Mouse (Mus musculus): ENCODE measurements around the gene Stra8.

Stra8 gene

DNA sequence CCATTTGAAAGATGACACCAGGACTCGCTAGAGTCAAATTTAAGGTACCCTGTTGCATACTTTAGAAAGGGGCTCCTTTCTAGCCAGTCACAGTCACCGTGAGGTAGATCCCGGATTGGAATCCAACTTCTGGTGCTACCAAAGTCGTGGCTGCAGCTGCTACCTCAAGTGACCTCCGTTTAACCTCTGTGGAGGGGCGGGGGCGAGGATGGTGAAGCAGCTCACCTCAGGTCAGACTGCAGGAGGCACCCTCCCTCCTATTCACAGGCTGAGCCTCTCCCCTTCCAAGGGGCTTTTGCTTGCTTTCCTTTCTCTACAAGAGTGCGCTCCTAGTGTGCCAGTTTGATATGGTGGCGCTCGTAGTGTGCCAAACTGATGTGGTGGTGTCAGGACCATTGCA is at the start of gene Stra8:
TSS of gene Stra8 (plus strand) at position 208 of the 400 bp plus-strand sequence.
- DNase-seq (ENCODE audit: low spot score in 2 of 2), result no peak

DNA sequence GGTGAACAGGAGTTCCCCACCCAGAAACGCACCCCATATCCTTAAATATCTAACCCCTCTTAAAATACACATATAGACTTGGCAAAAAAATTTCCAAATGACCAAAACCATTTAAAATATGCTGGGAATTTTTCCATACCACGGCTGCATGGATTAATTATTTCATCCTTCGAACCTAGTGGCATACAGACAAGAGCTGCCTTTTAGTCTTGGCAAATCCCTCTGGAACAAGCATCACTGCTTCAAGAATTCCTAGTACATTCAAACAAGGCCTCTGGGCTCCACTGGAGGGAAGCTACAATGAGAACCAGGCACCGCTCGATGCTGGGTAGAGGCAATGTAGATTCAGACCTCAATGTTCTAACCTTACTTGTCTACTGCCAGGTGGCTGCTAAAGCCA is 49.2 kb upstream of the Stra8 start:
- no peak for DNase-seq (ENCODE audit: low spot score in 2 of 2)

- DNase-seq (ENCODE audit: low spot score in 2 of 2), result no peak
These were observed 48.0 kb upstream of the Stra8 start for GRCm38 (mm10) chr6:34871929-34872328.

DNA sequence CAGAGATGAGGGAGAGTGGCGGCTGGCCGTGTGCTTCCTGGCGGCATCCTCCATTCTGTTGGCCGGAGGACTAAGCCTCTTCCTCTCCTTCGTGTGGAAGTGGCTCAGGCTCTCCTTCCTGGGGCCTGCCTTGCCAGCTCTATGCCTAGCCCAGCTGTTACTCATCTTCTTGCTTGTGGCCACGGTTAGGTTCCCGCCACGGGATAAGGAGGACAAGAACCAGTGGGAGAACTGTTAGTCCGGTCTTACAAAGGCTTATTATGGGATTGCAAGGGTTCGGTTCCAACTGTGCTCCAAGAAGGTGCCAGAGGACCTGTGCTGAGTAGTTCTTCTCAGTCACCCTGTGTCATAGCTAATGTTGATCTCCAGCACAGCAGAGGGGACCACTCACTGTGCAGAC is 47.1 kb upstream of the Stra8 start:
- DNase-seq (ENCODE audit: low spot score in 2 of 2), result no peak

DNA sequence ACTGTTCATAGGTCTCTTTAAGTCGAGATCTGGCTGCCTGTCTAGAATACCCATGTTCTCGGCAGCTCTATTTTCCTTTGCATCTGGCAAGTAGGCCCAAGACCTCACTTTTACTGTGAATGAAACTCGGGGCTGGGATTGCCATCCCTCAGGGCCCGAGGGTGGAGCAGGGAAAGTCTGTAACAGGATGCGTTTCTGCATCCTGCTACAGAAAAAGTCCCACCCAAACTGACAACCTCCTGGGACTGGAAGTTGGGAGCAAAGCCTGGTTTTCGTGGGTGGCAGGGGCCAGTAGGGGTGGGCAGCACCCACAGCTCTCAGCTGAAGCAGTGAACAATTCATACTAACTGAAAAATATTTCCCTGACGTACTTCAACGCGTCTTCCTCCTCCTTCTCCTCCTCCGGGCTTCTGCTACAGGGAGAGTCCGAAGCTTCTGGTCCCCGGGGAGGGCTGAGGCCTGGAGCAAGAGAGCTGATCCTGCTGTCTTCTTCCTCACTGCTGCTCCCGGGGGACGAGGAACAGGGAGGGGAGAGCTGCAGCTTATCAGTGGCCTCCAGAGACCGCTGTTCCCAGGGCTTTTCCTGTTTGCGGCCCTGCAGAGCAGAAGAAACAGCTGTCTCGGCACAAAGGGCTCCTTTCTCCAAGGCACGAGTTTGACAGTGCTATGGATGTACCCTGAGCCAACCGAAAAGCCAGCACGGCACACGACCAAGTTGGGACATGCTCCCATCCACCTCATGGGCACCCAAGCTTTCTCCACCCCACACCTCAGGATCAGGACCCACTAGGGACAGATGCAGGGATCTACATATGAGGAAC is 45.7 kb upstream of the Stra8 start:
- no peak for DNase-seq (ENCODE audit: low spot score in 2 of 2)

DNA sequence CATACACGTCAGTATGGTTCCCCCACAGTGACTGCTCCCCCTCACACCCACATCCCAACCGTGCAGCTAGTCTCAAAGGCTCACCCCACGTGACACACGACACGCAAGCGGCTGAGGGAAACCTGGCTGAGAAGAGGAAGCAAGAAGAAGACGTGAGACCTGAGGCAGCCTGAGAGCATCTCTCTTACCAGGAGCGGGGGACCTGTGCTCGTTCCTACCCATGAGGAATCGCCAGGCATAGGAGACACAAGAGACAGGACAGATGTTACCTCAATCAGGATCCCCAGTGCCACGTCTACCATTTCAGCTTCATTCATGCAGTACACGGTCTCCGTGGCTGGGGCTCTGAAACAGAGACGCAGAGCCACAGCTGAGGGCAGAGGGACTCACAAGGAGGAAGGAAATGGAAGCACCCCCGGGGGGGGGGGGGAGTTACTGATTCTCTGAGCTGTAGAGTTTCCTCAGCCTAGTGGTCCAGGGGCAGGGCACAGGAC is 44.6 kb upstream of the Stra8 start:
- peak; percentile 77 to 86 for DNase-seq (ENCODE audit: low spot score in 2 of 2)

GRCm38 (mm10) chr6:34875966-34876834 is 43.8 kb upstream of the Stra8 start:
- peak in 1 of 2 experiments; percentile 31 for DNase-seq (ENCODE audit: low spot score in 2 of 2)

DNA sequence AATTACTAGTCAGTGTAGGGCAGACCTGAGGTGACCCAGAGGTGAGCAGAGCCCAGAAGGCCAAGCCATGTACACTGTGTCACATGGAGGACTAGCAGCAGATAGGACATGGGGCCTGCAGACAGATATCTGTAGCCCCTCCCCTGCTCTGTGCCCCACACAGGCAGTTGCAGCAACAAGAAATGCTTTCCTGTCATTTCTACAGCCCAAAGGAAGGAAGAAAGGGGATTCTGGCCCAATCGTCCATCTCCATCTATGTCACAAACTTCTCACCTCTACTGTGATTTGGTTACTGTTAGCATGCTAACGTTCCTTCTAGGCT is 43.2 kb upstream of the Stra8 start:
- DNase-seq (ENCODE audit: low spot score in 2 of 2), result no peak

DNA sequence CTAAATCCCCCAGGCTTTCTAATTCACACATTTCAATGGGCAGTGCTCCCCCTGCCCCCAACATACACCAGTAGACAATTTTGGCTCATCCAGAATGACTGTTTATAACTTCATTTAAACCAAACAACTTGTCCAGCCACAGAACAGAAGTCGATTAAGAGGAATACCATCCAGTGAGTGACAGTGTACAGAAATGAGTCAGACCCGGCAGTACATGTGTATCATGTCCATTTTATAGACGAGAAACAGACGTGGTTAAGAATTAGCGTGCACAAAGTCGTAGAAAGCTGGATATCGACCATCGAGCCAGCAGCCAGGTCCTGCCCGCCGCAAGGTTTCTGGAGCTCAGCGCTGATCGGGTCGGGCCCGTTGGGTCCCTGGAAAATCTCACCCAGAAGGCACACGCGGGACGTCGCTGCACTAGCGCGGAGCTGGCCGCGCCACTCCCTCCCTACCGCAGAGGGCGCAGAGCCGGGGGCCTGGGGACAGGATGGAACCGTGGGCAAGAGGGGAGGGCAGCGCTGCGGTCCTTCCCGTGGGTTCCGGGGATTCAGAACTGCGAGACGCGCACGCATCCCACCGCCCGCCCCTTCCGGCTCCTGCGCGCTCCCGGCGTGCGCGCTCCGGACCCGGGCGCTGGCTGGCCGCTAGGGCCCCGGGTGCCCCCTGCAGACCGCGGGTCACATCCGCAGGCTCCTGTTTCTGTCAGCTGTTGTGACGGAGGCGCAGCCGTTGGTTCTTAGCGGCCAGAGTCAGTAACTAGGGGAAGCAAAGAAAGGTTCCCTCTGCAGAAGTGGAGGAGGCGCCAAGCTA is 42.2 kb upstream of the Stra8 start, which contains the start of gene Cyren:
TSS of gene Cyren (minus strand) at position 552 of the 813 bp plus-strand sequence.
- peak; percentile 92 to 94 for DNase-seq (ENCODE audit: low spot score in 2 of 2)

DNA sequence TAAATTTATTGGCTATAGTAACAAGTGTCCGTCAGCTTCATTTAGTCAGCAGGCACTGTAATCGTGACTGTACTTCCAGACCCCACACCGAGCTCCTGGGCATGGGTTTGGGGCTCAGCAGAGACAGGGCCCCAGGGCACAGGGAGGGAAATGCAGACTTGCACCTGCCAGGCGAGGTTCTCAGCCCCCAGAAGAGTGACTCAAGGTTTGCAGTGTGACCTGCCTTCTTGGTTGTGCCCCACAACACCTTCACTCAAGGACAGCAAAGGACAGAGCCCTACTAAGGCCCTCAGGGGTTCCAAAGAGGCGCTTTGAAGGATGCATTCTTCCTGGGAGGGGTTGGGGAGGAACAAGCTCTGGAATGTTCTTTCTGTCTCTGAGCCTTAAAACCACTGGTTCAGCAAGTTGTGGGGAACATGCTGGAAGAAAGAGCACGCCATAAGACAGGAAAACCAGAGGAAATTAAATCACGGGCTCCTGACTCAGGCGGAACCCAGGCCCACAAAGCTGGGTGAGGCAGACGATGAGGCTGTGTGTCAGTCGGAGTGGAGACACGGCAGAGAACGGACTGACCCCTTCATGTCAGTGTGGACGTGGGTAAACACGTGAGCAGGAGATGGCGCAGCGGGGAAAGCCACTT is 40.7 kb upstream of the Stra8 start:
- no peak for DNase-seq (ENCODE audit: low spot score in 2 of 2)

- DNase-seq (ENCODE audit: low spot score in 2 of 2), result peak in 1 of 2 experiments; percentile 65
These were observed 40.0 kb upstream of the Stra8 start for GRCm38 (mm10) chr6:34879911-34880475.

DNA sequence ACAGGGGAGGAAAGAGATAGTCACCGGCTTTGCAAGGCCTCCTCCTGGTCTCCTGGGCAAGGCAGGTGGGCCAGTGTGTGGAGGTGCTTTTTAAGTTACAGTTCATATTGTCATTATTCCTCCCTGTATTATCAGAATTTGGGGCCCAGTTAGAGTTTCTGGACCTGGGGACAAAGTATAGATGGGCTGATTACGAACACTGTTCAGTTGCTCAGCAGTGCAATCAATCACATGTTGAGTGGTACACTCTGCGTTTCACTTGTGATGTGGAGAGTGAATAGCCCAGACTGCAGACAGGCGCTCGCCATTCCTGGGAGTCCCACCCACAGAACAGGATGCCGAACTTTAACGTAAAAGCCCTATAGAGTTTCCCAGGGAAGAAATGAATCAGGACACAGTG is 35.2 kb upstream of the Stra8 start:
- DNase-seq (ENCODE audit: low spot score in 2 of 2), result no peak

DNA sequence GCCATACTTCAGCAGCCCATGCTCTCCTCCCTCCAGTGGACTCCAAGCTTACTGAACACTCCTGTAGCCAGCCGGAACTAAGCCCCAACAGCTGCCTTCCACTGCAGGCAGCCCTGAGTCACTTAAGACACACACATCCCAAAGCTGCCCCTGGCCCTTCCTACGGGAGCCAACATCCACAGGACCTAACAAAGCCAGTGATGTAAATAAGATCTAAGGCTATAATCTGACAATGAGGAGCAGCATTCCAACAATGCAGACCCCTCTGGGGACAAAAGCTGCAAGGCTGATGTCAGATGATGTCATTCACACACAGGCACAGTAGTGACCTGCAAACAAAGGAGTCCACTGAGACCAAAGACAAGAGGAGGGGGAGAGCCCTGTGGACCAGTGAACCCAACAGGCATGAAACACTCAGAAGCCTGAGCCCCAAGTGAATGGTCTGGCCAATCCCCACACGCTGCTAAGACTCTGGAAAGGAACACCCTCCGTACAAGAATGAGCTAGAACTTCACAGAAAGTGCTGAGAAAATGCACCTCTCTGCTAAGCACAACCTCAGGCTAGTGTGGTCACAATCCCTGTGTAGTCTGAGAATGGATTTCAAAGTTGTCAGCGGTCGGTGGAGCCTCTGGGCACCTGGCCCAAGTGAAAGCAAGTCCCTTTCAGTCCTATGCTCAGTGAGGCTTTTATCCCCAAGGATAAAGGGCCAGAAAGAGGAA is 32.7 kb upstream of the Stra8 start:
- DNase-seq (ENCODE audit: low spot score in 2 of 2), result no peak

DNA sequence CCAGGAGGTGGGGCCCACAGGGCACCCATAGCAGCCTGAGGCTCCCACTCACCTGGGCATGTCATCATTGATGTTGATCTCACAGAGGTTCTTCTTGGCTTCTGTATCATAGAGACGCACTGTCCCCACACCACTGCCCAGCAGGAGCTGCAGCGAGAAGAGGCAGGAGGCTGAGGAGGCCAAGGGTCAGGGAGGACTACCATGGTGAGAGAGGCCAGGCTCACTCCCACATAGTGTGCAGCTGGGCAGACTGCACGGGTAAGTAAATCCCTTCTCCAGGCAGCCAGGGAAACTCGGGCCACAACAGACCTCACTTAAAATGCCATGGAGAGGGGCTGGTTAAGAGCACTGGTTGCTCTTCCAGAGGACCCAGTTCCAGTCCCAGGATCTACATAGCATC is 30.8 kb upstream of the Stra8 start:
- DNase-seq (ENCODE audit: low spot score in 2 of 2), result no peak

- DNase-seq (ENCODE audit: low spot score in 2 of 2), result no peak
These were observed 24.4 kb upstream of the Stra8 start for GRCm38 (mm10) chr6:34895569-34895968.

- no peak for DNase-seq (ENCODE audit: low spot score in 2 of 2)
These were observed 23.7 kb upstream of the Stra8 start for GRCm38 (mm10) chr6:34896168-34896780.

DNA sequence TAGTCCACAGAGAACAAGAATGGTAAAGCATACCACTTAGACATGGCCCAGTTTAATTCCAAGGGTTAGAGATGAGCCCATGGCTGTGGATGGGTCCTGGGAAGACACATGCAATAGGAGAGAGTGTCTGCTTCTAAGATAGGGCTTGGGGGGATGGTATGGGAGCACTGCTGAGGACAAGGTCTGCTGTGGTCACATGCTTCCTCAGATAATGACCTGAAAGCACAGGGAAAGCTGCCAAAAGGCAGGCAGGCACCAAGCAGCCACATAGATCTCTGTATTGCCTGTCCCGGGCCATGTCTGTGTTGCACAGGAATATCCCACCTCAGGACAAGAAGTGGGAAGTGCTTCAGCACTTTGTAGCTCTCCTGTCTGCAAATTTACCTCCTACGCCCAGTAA is 20.8 kb upstream of the Stra8 start:
- no peak for DNase-seq (ENCODE audit: low spot score in 2 of 2)

GRCm38 (mm10) chr6:34900990-34901389 is 19.0 kb upstream of the Stra8 start:
- DNase-seq (ENCODE audit: low spot score in 2 of 2), result no peak

- DNase-seq (ENCODE audit: low spot score in 2 of 2), result no peak
These were observed 18.0 kb upstream of the Stra8 start for GRCm38 (mm10) chr6:34901911-34902444.

DNA sequence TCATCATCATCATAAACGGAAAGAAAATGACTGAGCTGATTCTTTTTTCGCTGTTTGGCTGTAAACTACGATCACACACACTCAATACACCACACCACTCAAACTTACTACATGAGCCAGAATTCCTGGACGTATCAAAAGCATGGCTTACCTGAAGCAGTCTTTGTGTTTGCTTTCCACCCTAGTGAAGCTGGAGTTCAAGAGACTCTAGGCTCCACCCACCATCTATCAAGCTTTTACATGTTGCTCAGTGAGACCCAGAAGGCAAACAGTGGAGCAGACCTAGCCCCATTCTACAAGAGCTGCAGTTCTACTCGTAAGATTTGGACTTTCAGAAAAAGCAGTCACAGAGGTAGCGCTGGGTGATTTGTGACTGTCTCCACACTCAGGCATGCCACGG is 17.4 kb upstream of the Stra8 start:
- DNase-seq (ENCODE audit: low spot score in 2 of 2), result no peak

Data from thymus, postnatal 10 days (tissue).